ENCODE assay signal across 25 mouse cellular contexts in genomic region chr13:35607710-35608109, GRCm38 (mm10).
"Had no signal": no experiment of that assay in that cellular context is flagged by ENCODE, and none has a peak within 500 bp of the region (broad histone marks: within the 10 kb centered on the region; RNA-seq: fewer than 3 reads in every experiment).

No protein-coding gene starts in this region.

- H3K4me2 ChIP-seq: heart, embryonic 11.5 days; heart, embryonic 13.5 days; heart, embryonic 15.5 days; hindbrain, embryonic 13.5 days; hindbrain, embryonic 15.5 days; kidney, embryonic 15.5 days; limb, embryonic 13.5 days; limb, embryonic 15.5 days; liver, embryonic 15.5 days had no signal

- H3K9ac ChIP-seq: heart, embryonic 13.5 days; heart, embryonic 15.5 days; hindbrain, embryonic 13.5 days; hindbrain, embryonic 15.5 days; kidney, embryonic 15.5 days; limb, embryonic 13.5 days; limb, embryonic 15.5 days; liver, embryonic 15.5 days had no signal

- H3K27ac ChIP-seq: gastrocnemius, adult 2 months; heart, adult 2 months; heart, embryonic 13.5 days; heart, embryonic 15.5 days; hindbrain, embryonic 13.5 days; hindbrain, embryonic 15.5 days; hindbrain, postnatal 0 days; kidney, embryonic 15.5 days; kidney, postnatal 0 days; left cerebral cortex, adult 2 months; limb, embryonic 13.5 days; limb, embryonic 15.5 days; liver, embryonic 15.5 days had no signal

- H3K9me3 ChIP-seq: heart, embryonic 15.5 days; hindbrain, embryonic 13.5 days; hindbrain, embryonic 15.5 days; kidney, embryonic 15.5 days; limb, embryonic 13.5 days; limb, embryonic 15.5 days; liver, embryonic 15.5 days had no signal

- ATAC-seq: hindbrain, postnatal 0 days; intestine, embryonic 16.5 days had no signal

- H3K36me3 ChIP-seq: heart, embryonic 13.5 days; heart, embryonic 15.5 days; hindbrain, embryonic 13.5 days; hindbrain, embryonic 15.5 days; kidney, embryonic 15.5 days; limb, embryonic 13.5 days; limb, embryonic 15.5 days; liver, embryonic 15.5 days had no signal

- H3K4me1 ChIP-seq: heart, embryonic 13.5 days; hindbrain, embryonic 13.5 days; hindbrain, embryonic 15.5 days; kidney, embryonic 15.5 days; limb, embryonic 13.5 days had no signal

- H3K4me3 ChIP-seq: gastrocnemius, adult 2 months; heart, adult 2 months; heart, embryonic 13.5 days; heart, embryonic 15.5 days; hindbrain, embryonic 13.5 days; hindbrain, embryonic 15.5 days; kidney, embryonic 15.5 days; left cerebral cortex, adult 2 months; limb, embryonic 13.5 days; limb, embryonic 15.5 days; liver, embryonic 15.5 days had no signal

- DNase-seq: gastrocnemius, adult 2 months; gastrocnemius, postnatal 10 days; gastrocnemius, postnatal 25 days; heart, adult 2 months; heart, postnatal 14 days; heart, postnatal 36 days; kidney, adult 11 months; kidney, adult 2 months; kidney, adult 9 months; kidney, postnatal 14 days; kidney, postnatal 36 days; layer of hippocampus, adult 9-11 months had no signal

- H3K27me3 ChIP-seq: heart, embryonic 13.5 days; heart, embryonic 15.5 days; hindbrain, embryonic 13.5 days; hindbrain, embryonic 15.5 days; kidney, embryonic 15.5 days; limb, embryonic 13.5 days; limb, embryonic 15.5 days; liver, embryonic 15.5 days had no signal
